Mouse (Mus musculus) CH12.LX (cell line): ENCODE results near the gene Rdh16.

Experiments used
- POLR2A ChIP-seq: IDR thresholded peaks from 2 replicates; pipeline ENCODE4 v1.6.1; 2011; ENCODE audit warnings: low read depth, mild to moderate bottlenecking, improper control_type of control experiment, low read length
- UBTF ChIP-seq: IDR thresholded peaks from 2 replicates; pipeline ENCODE4 v1.6.1; 2012; ENCODE audit warnings: low read depth, mild to moderate bottlenecking, inconsistent platforms, low read length, improper control_type of control experiment, moderate library complexity

DNA sequence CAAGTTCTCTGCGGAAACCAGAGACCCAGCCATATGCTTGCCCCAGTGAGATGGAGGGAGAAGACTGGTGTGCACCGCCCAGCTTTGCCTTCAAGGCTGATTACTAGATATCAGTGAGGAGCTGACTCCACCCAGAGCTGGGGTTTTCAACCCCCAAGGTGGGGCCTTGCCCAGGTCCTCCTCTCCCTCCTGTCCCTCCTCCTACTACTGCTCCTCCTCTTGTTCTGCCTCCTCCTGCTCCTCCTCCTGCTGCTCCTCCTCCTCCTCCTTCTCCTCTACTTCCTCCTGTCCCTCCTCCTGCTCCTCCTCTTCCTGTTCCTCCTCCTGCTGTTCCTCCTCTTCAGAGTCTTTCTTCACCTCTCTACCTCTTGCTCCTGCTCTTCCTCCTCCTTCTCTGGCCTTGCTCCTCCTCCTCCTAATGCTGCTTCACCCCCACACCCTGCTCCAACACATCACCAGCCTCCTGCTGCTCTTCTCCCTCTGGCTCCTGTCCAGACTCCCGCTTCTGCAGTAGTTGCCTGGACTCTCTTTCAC is 78.3 kb downstream of the Rdh16 start:
- TF ChIP-seq UBTF (no peak), POLR2A (no peak; the same call in 1 of the 2 replicates)
